Mouse (Mus musculus): ENCODE data around the gene Cyp2u1.

The Cyp2u1 gene

GRCm38 (mm10) chr3:131303320-131303714 lies 290 bp upstream of the Cyp2u1 start:
- DNase-seq: no peak

- peak; percentile 53 for DNase-seq
Measured at GRCm38 (mm10) chr3:131299908-131300307, 3.1 kb downstream of the Cyp2u1 start.

GRCm38 (mm10) chr3:131299078-131299477 lies 3.9 kb downstream of the Cyp2u1 start:
- DNase-seq: no peak

- DNase-seq: no peak
Measured at GRCm38 (mm10) chr3:131296893-131297292, 6.1 kb downstream of the Cyp2u1 start.

GRCm38 (mm10) chr3:131295513-131296200 lies 7.4 kb downstream of the Cyp2u1 start:
- DNase-seq: peak; percentile 56

GRCm38 (mm10) chr3:131294503-131294902 lies 8.5 kb downstream of the Cyp2u1 start:
- no peak for DNase-seq

- DNase-seq: no peak
Measured at GRCm38 (mm10) chr3:131292959-131293358, 10.1 kb downstream of the Cyp2u1 start.

- no peak for DNase-seq
Measured at GRCm38 (mm10) chr3:131292349-131292748, 10.7 kb downstream of the Cyp2u1 start.

GRCm38 (mm10) chr3:131291890-131292289 lies 11.1 kb downstream of the Cyp2u1 start:
- DNase-seq: no peak

- DNase-seq: peak; percentile 60
Measured at GRCm38 (mm10) chr3:131274151-131274550, 28.9 kb downstream of the Cyp2u1 start.

- no peak for DNase-seq
Measured at GRCm38 (mm10) chr3:131272374-131273100, 30.5 kb downstream of the Cyp2u1 start.

- peak; percentile 91 for DNase-seq
Measured at GRCm38 (mm10) chr3:131271559-131272373, 31.3 kb downstream of the Cyp2u1 start, which contains the start of gene Hadh. Gene Hadh (minus strand): TSS chr3:131272101.

GRCm38 (mm10) chr3:131271157-131271556 lies 31.9 kb downstream of the Cyp2u1 start:
- DNase-seq: peak; percentile 78

- no peak for DNase-seq
Measured at GRCm38 (mm10) chr3:131270381-131270780, 32.6 kb downstream of the Cyp2u1 start.

- peak; percentile 75 for DNase-seq
Measured at GRCm38 (mm10) chr3:131266366-131267050, 36.5 kb downstream of the Cyp2u1 start.

GRCm38 (mm10) chr3:131265516-131265915 lies 37.5 kb downstream of the Cyp2u1 start:
- peak; percentile 70 for DNase-seq

GRCm38 (mm10) chr3:131263766-131264486 lies 39.1 kb downstream of the Cyp2u1 start:
- peak; percentile 79 for DNase-seq

GRCm38 (mm10) chr3:131260418-131260817 lies 42.6 kb downstream of the Cyp2u1 start:
- no peak for DNase-seq

GRCm38 (mm10) chr3:131259392-131259965 lies 43.5 kb downstream of the Cyp2u1 start:
- no peak for DNase-seq

GRCm38 (mm10) chr3:131258921-131259320 lies 44.1 kb downstream of the Cyp2u1 start:
- no peak for DNase-seq

GRCm38 (mm10) chr3:131255399-131255981 lies 47.5 kb downstream of the Cyp2u1 start:
- DNase-seq: no peak

All from lung, postnatal 36 days (tissue).